Mouse (Mus musculus) testis, adult 2 months (tissue): ENCODE data around the gene Fchsd2.

Experiments
- CTCF ChIP-seq: fragments of 200-500 bp; IDR thresholded peaks from 2 replicates; pipeline ENCODE4 v1.5.1; 2012; ENCODE audit warnings: low read depth, mild to moderate bottlenecking, inconsistent platforms, low read length, moderate library complexity; ENCODE audit not compliant: control insufficient read depth, insufficient read depth, insufficient replicate concordance
- POLR2A ChIP-seq: fragments of 200-500 bp; IDR thresholded peaks from 2 replicates; pipeline ENCODE4 v1.6.1; 2012; ENCODE audit warnings: low read depth, mild to moderate bottlenecking, inconsistent platforms, low read length, moderate library complexity; ENCODE audit not compliant: control insufficient read depth

DNA sequence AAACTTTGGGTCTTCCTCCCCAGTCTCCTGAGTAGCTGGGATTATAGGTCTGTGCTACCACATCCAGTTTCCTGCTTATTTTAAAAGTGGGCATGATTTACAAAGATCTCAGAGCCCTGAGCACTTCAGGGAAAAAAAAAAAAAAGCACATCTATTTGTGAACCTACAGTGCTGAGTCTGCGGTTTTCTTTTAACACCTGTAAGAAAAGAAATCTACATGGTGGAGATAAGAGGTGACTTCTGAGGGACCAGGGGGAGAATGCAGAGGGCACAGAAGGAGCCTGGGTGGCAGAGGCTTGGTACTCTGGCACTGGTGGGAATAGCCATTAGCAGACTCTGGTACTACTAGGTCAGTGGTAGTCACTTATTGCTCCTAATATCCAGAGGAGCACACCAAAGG is 227.1 kb downstream of the Fchsd2 start:
- TF ChIP-seq POLR2A: no peak
- TF ChIP-seq CTCF: no peak
